Mouse (Mus musculus): ENCODE results near the gene Shox2.

Shox2 gene

DNA sequence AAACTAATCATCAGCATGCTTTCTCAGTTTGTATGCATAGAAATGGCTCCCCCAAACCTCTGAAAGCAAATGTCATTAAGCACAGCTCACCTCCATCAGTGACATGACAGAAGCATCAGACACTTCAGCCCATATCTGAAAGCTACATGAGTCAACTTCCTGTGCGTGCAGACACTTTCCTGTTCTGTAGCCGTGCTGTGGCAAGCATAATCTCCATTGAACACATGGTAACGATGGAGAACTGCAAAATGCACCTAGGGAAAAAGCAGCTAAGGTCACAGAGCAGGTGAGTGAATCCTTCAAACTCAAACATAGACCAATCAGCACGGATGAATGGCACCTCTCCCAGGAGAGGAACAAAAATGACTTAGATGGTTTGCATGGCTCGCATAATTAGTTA, 21.6 kb downstream of the Shox2 start:
- DNase-seq, result no peak

DNA sequence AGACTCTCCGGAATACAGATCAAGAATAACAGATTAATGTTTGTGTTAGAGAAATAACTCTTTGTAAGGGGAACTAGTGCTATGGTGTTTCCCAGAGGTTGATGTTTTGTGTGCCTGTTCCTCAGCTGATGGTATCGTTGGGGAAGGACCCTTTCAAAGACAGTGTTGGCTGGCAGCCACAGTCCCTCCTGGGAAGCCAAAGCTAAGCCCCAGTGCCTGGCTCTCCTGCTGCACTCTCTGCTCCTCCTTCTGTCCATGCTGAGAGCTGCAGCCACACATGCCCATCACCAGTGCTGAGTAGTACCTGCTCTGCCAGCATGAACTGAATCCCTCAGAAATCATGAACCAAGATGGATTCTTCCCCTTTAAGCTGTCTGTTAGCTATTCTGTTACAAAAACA, 26.4 kb downstream of the Shox2 start:
- DNase-seq, result no peak

DNA sequence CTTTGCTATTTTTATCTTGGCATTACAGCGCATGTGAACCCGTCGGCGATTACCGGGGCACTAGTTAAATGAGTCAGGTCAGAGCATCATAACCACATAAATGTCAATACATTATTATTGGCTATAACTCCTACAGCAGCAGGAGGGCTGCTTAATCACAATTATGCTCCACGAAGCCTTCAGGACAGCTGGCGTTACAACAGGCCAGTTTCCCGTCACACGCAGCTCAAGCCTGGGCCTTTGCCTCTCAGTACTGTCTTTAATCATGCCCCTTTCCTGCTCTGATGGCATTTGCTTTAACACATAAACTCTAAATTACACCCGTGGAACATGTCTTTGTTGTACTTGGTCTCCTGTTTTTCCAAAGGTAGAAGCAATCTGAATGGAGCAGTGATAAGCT, 41.9 kb downstream of the Shox2 start:
- no peak for DNase-seq

GRCm38 (mm10) chr3:66922436-66922835, 59.1 kb downstream of the Shox2 start:
- DNase-seq, result no peak
